Mouse (Mus musculus): ENCODE results near the gene C4b.
"Not testable (repeated sequence)": the region's sequence is repeated elsewhere in the genome, so short reads cannot be mapped to it uniquely, and the experiment has no call there.

The C4b gene

GRCm38 (mm10) chr17:34743719-34744118 is at the start of gene C4b:
TSS of gene C4b (minus strand) at chr17:34743882.
- DNase-seq (ENCODE audit: low read depth, low spot score): no peak

DNA sequence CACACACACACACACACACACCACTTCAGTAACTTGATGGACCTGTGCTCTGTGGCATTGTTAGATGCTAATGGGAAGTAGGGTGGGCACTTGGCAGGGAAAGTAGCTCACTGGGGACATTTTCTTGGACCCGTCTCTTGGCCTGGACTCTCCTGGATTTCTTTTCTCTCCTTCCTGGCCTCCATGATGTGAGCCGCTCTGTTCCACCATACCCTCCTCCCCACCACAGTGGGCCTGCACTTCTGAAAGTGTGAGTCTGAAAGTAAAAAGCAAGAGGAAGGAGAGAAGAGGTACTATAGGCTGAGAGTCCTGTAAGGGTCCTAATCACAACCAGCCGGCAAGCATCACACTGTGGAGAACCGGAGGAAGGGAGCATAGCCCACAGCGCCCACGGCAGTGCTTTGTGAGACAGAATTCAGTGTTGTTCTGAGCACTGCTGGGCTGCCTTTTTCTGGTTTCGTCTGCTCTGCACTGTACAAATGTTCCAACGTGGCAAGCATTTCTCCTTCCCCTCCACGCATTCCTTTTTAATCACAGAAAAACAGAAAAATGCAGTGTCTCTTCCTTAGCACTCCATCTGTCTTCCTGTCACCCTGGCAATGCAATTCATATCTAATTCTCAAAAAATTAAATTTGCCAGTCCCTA is 34.1 kb upstream of the C4b start:
- DNase-seq (ENCODE audit: low read depth, low spot score): no peak

- no peak for DNase-seq (ENCODE audit: low read depth, low spot score)
Measured at GRCm38 (mm10) chr17:34761471-34761870, 17.8 kb upstream of the C4b start.

DNA sequence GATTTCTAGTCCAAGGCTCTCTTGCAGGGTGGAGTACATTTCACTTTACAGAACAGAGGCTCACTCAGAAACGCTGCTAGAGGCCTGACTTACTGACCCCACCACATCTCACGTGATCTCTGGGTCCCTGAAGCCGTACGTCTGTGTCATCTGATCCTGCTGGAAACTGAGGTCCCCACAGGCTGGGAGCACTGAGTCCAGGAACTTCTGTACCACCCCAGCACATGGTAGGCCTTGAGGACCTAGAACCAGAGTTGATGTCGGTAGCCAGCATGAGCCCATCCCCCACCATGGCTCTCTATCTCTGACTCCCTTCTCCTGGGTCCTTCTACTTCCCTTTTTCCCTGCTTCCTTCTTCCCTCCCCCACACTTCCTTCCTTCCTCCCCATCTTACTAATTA is 2.8 kb upstream of the C4b start:
- no peak for DNase-seq (ENCODE audit: low read depth, low spot score)

DNA sequence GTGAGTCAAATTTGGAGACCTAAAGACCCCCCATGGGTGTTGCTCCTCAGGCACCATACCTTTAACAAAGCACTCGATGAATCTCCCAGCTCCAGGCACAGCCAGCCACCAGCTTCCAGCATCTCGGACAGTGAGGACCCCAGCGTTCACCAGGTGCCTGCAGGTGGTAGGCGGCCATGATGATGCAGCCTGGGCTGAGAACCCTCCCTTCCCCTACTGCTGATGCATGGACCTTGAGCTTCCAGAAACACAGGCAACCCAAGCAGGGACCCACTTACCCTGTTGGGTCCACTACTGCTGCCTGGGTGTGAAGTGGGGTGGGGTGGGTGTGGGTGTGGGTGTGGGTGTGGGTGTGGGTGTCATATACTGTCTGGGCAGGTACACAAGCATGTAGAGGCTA is 1.5 kb upstream of the C4b start:
- DNase-seq (ENCODE audit: low read depth, low spot score): not testable (repeated sequence)

- DNase-seq (ENCODE audit: low read depth, low spot score): not testable (repeated sequence)
Measured at GRCm38 (mm10) chr17:34744611-34745010, 929 bp upstream of the C4b start.

DNA sequence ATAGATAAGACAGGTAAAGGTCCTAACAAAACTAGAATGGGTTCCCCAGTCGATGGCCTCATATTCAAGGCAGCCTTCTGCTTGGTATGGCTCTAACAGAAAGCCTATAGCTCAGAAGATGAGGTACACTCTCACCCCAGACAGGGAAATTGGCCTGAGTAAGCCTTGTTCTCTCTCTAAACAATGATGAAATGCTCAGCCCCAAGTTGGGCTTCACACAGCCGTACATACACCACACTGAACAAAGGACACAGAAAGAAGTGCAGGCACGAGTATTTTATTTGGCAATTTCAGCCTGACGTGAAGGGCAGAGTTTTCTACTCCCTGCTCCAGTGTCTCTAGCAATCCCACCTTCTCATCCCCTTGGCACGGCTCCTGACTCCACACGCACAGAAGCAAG is 524 bp upstream of the C4b start:
- DNase-seq (ENCODE audit: low read depth, low spot score): no peak

- no peak for DNase-seq (ENCODE audit: low read depth, low spot score)
Measured at GRCm38 (mm10) chr17:34740280-34740679, 3.4 kb downstream of the C4b start.

DNA sequence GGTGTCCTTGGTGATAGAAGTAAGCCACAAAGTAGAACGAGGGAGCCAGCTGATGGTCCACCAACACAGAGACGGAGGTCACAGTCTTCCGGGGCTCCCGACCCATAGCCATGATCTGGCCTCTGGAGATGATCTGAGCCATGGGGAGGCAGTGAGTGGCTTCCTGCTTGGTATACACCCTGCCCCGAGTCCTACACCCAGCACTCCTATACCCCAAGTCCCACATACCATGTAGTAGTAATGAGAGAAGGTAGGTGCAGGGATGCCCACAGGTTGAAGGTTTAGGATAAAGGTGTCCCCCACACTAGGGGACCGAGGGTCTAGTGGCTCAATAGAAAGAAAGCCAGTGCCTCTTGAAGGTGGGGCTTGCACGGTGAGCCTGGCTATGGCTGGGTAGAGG is 4.0 kb downstream of the C4b start:
- DNase-seq (ENCODE audit: low read depth, low spot score): not testable (repeated sequence)

- not testable (repeated sequence) for DNase-seq (ENCODE audit: low read depth, low spot score)
Measured at GRCm38 (mm10) chr17:34737466-34737865, 6.2 kb downstream of the C4b start.

DNA sequence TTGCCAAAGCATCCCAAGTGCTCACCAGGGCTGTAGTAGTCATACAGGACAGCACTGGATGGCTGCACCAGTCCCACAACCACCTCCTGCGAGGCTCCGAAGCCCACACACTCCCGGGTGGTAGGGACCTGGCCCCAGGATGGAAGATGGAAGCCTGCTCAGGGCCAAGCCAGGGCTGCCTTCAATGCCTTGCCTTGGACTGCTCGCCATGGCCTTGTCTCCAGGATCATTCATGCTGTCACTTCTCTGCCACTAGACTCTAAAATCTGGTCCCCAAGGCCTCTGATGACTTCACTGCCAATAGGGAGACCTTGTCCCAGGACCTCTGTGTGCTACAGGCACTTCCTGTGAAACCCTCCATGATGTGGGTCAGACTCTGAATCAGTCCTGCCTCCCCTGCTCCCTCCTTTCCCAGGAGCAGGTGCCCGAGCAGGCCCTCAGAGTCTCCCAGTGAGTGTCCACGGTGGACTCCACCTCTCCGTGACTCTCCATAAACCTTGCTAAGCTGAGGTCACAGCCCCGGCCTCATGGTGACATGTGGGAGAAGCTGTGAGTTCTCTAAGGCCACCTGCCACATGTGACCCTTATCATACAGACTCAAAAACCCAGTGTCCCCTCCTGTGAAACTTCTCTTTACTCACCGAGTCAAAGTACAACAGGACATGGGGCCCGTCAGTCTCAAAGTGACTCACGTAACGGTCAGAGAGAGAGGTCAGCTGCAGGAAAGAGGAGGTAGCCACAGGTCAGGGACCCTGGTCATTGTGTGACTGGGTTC is 13.7 kb downstream of the C4b start:
- DNase-seq (ENCODE audit: low read depth, low spot score): not testable (repeated sequence)

- not testable (repeated sequence) for DNase-seq (ENCODE audit: low read depth, low spot score)
Measured at GRCm38 (mm10) chr17:34729155-34729554, 14.5 kb downstream of the C4b start.

DNA sequence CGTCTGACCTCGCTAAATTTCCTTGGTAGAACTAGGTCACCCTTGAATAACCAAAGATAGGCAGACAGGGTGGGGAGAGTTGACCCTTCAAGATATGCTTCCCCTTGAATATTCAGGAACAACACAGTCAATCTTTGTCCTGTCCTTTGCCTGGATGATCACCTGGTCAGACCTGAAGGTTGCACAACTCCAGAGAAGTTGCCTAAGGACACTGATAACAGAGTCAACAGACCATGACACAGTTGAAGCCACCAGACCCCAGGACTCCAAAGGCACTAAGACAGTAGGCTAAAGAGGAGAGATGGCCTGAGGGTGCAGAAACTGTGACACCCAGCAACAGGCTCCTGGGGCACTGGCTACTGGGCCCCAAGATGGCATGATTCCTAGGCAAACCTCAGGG is 15.8 kb downstream of the C4b start:
- no peak for DNase-seq (ENCODE audit: low read depth, low spot score)

DNA sequence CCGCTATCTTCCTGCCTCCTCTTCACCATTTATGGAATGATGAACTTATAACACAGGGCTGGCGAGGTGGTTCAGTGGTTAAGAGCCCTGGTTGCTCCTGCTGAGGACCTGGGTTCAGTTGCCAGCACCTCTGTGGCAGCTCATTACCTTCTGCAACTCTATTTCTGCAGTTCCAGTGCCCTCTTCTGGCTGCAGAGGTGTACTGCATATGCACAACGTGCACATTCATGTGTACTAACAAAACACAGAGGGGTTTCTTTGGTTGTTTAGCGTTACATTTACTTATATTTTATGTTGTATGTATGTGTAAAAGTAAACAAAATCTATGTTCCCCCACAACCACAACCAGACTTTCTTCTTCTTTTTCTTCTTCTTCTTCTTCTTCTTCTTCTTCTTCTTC is 20.6 kb downstream of the C4b start:
- no peak for DNase-seq (ENCODE audit: low read depth, low spot score)

GRCm38 (mm10) chr17:34722238-34722637 is 21.4 kb downstream of the C4b start:
- DNase-seq (ENCODE audit: low read depth, low spot score): not testable (repeated sequence)

- not testable (repeated sequence) for DNase-seq (ENCODE audit: low read depth, low spot score)
Measured at GRCm38 (mm10) chr17:34719886-34720285, 23.8 kb downstream of the C4b start.

DNA sequence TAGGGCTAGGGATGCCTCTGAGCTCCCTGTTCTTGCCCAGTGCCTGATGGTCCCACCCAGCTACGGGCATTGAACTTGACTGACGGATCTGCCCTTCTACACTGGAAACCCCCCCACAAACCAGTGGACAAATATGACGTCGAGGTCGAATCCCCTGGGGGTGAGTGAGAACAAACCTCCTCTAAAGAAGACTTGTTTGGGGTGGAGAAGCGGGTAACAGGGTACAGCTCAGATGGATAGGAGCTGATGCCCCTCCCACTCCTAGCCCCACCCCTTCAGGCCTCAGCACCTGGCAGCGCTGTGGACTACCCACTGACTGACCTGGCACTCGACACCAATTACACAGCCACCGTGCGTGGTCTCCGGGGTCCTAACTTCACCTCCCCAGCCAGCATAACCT is 26.3 kb downstream of the C4b start:
- no peak for DNase-seq (ENCODE audit: low read depth, low spot score)

- no peak for DNase-seq (ENCODE audit: low read depth, low spot score)
Measured at GRCm38 (mm10) chr17:34716247-34716646, 27.4 kb downstream of the C4b start.

GRCm38 (mm10) chr17:34715451-34715850 is 28.2 kb downstream of the C4b start:
- not testable (repeated sequence) for DNase-seq (ENCODE audit: low read depth, low spot score)

- not testable (repeated sequence) for DNase-seq (ENCODE audit: low read depth, low spot score)
Measured at GRCm38 (mm10) chr17:34714908-34715445, 28.7 kb downstream of the C4b start.

DNA sequence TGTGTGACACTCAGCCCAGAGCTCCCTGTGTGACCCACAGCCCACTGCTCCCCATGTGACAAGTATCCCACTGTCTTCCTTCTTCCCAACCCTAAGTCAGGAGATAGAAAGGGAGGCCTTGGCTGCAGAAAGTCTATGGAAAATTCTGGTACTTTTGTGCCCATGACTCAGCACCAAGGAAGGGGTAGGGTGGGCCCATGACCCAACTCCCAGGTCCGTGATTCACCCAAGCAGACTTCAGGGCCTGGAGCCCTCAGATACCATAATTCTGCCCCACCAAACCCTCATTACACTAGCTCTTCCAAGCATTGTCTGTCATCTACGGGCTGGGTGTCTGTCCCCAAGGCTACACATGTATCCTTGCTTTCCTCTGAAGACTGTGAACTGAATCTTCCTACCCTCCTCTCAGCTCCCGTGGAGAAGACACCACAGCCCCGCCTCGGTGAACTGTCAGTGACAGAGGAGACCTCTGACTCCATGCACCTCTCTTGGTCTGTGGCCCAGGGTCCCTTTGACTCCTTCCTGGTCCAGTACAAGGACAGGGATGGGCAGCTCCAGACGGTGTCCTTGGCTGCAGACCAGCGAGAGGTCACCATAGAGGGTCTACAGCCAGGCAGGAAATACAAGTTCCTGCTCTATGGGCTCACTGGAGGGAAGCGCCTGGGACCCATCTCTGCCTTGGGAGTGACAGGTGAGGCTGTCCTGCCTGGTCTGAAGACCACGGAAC is 29.3 kb downstream of the C4b start:
- DNase-seq (ENCODE audit: low read depth, low spot score): not testable (repeated sequence)

DNA sequence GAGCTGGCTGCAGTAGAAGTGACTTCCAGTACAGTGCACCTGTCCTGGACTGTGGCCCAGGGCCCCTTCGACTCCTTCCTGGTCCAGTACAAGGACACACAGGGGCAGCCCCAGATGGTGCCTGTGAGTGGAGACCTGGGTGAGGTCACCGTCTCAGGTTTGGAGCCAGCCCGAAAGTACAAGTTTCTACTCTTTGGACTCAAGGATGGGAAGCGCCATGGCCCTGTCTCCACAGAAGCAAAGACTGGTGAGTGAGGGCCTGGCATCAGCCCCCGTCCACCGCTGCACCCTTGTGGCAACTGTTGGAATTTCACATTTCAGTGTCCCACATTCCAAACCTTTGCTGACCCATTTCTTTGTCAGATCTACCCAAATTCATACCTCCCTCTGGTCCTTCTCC is 30.7 kb downstream of the C4b start:
- DNase-seq (ENCODE audit: low read depth, low spot score): peak; percentile 25

Measured in mesoderm, embryonic 11.5 days (tissue).